Comparison of ENCODE assay signal across 16 mouse cellular contexts in genomic region chrX:19597302-19597701, GRCm38 (mm10).
"Had no signal": no experiment of that assay in that cellular context is flagged by ENCODE, and none has a peak within 500 bp of the region (broad histone marks: within the 10 kb centered on the region; RNA-seq: fewer than 3 reads in every experiment).

No protein-coding gene starts in this region.

- H3K4me2 ChIP-seq: kidney, embryonic 15.5 days; limb, embryonic 15.5 days; liver, embryonic 12.5 days; lung, embryonic 14.5 days; neural tube, embryonic 12.5 days had no signal

- DNase-seq: kidney, adult 2 months; kidney, postnatal 14 days; layer of hippocampus, postnatal 36 days; lung, embryonic 14.5 days; lung, postnatal 10 days; lung, postnatal 4 days; midbrain, embryonic 14.5 days; retina, postnatal 1 day; spleen, adult 18-20 months; thymus, adult 2 months; thymus, postnatal 36 days had no signal

- H3K4me3 ChIP-seq: kidney, embryonic 15.5 days; limb, embryonic 15.5 days; liver, embryonic 12.5 days; midbrain, embryonic 10.5 days; neural tube, embryonic 12.5 days had no signal

- H3K36me3 ChIP-seq: kidney, embryonic 15.5 days; limb, embryonic 15.5 days; liver, embryonic 12.5 days; midbrain, embryonic 10.5 days; neural tube, embryonic 12.5 days had no signal

- H3K27me3 ChIP-seq: kidney, embryonic 15.5 days; limb, embryonic 15.5 days; liver, embryonic 12.5 days; neural tube, embryonic 12.5 days had no signal
